Mouse (Mus musculus) olfactory bulb, adult 2 months (tissue): ENCODE results near the gene Ttc21a. TPM values are rescaled to one million over a fixed set of nuclear protein-coding genes. Genes with fewer than 3 reads are reported as not detected.

Experiments
- H3K27ac ChIP-seq: fragments of 200-500 bp; 2 replicates; pipeline ENCODE4 v1.5.1; 2012; ENCODE audit warnings: low read depth, low read length; ENCODE audit not compliant: insufficient read depth
- H3K4me1 ChIP-seq: fragments of 200-500 bp; 2 replicates; pipeline ENCODE4 v1.6.1; 2012; ENCODE audit warnings: low read length; ENCODE audit not compliant: control insufficient read depth, insufficient read depth
- H3K4me3 ChIP-seq: fragments of 200-500 bp; 2 replicates; pipeline ENCODE4 v1.5.1; 2012; ENCODE audit warnings: mild to moderate bottlenecking, low read depth, low read length, moderate library complexity; ENCODE audit not compliant: insufficient read depth
- CTCF ChIP-seq: fragments of 200-500 bp; IDR thresholded peaks from 2 replicates; pipeline ENCODE4 v1.5.1; 2012; ENCODE audit warnings: low read depth, mild to moderate bottlenecking, low read length, moderate library complexity; ENCODE audit not compliant: insufficient read depth
- POLR2A ChIP-seq: fragments of 200-500 bp; IDR thresholded peaks from 2 replicates; pipeline ENCODE4 v1.6.1; 2012; ENCODE audit warnings: mild to moderate bottlenecking, low read depth, low read length, moderate library complexity; ENCODE audit not compliant: insufficient read depth
- WGBS: fragments of 180-500 bp; shearing (Covaris S2); methylation state at CpG from one replicate; pipeline ENCODE4 v1.1.7; 2018; 5-methylcytosine and 5-hydroxymethylcytosine counted together
- polyA plus RNA-seq: library from polyadenylated mRNA; stranded (reverse); fragments of >200 nt; gene quantifications from 2 replicates; pipeline ENCODE4 v1.2.4, GENCODE M21; 2012; ENCODE audit warnings: low replicate concordance; ENCODE audit not compliant: missing spikeins, insufficient read depth, insufficient read length

The Ttc21a gene
- polyA plus RNA-seq, 1 experiment = not detected

- Histone ChIP-seq H3K27ac (no peak overlapping the region), H3K4me1 (0 out of 2 replicates have a peak, but pooled peaks cover 2% of the 10 kb centered on the region), H3K4me3 (no peak overlapping the region)
- WGBS = 54% methylated on average over 6 of the region's 6 CpGs
- TF ChIP-seq CTCF (no peak), POLR2A (no peak)
Measured at GRCm38 (mm10) chr9:119950434-119950833, 13.0 kb downstream of the Ttc21a start.

GRCm38 (mm10) chr9:119951388-119951787 lies 14.0 kb downstream of the Ttc21a start:
- Histone ChIP-seq H3K4me1 (0 out of 2 replicates have a peak, but pooled peaks cover 2% of the 10 kb centered on the region), H3K4me3 (no peak overlapping the region), H3K27ac (no peak overlapping the region)
- TF ChIP-seq CTCF = no peak
- TF ChIP-seq POLR2A = no peak
- WGBS = 90% methylated on average over 9 of the region's 9 CpGs

GRCm38 (mm10) chr9:119958835-119959234 lies 21.4 kb downstream of the Ttc21a start:
- TF ChIP-seq POLR2A (no peak), CTCF (no peak)
- WGBS = 86% methylated on average over 9 of the region's 9 CpGs
- Histone ChIP-seq H3K4me3 (no peak overlapping the region), H3K27ac (no peak overlapping the region), H3K4me1 (0 out of 2 replicates have a peak, but pooled peaks cover 4% of the 10 kb centered on the region)

- H3K4me3 ChIP-seq = no peak overlapping the region
- 75% methylated on average over 4 of the region's 4 CpGs for WGBS
- TF ChIP-seq POLR2A (no peak), CTCF (no peak)
Measured at GRCm38 (mm10) chr9:119962216-119962615, 24.8 kb downstream of the Ttc21a start.

GRCm38 (mm10) chr9:119962987-119963667 lies 25.7 kb downstream of the Ttc21a start:
- no peak for TF ChIP-seq POLR2A
- TF ChIP-seq CTCF = peak; percentile 64
- WGBS = 49% methylated on average over 21 of the region's 21 CpGs
- Histone ChIP-seq H3K27ac (no peak overlapping the region), H3K4me3 (no peak overlapping the region), H3K4me1 (peaks cover 25% of the 10 kb centered on the region)

More at GRCm38 (mm10) chr9:119962216-119962615, 24.8 kb downstream of the Ttc21a start:
- Histone ChIP-seq H3K27ac (no peak overlapping the region), H3K4me1 (peaks cover 19% of the 10 kb centered on the region)

GRCm38 (mm10) chr9:119964206-119964605 lies 26.8 kb downstream of the Ttc21a start:
- WGBS = 93% methylated on average over 3 of the region's 3 CpGs

GRCm38 (mm10) chr9:119965186-119965585 lies 27.8 kb downstream of the Ttc21a start:
- H3K4me1 ChIP-seq = peaks cover 32% of the 10 kb centered on the region
- TF ChIP-seq CTCF (no peak), POLR2A (no peak)
- 21% methylated on average over 3 of the region's 3 CpGs for WGBS
- H3K27ac ChIP-seq = no peak overlapping the region
- no peak overlapping the region for H3K4me3 ChIP-seq

More at GRCm38 (mm10) chr9:119964206-119964605, 26.8 kb downstream of the Ttc21a start:
- Histone ChIP-seq H3K4me3 (no peak overlapping the region), H3K4me1 (peaks cover 30% of the 10 kb centered on the region), H3K27ac (no peak overlapping the region)
- no peak for TF ChIP-seq POLR2A
- no peak for TF ChIP-seq CTCF

GRCm38 (mm10) chr9:119966221-119966910 lies 29.0 kb downstream of the Ttc21a start:
- TF ChIP-seq POLR2A (no peak), CTCF (no peak)
- no peak overlapping the region for H3K4me3 ChIP-seq
- WGBS = 87% methylated on average over 26 of the region's 26 CpGs
- peaks cover 44% of the 10 kb centered on the region for H3K4me1 ChIP-seq
- no peak overlapping the region for H3K27ac ChIP-seq

- H3K27ac ChIP-seq = no peak overlapping the region
- TF ChIP-seq CTCF (no peak), POLR2A (no peak)
- no peak overlapping the region for H3K4me3 ChIP-seq
- WGBS = 93% methylated on average over 7 of the region's 7 CpGs
- H3K4me1 ChIP-seq = peaks cover 44% of the 10 kb centered on the region
Measured at GRCm38 (mm10) chr9:119969811-119970210, 32.4 kb downstream of the Ttc21a start.
